Mouse (Mus musculus): ENCODE measurements around the gene Cers6. TPM values are rescaled to one million over a fixed set of nuclear protein-coding genes. Genes with fewer than 3 reads are reported as not detected.

Gene Cers6
- total RNA-seq, 2 experiments from 2014 or later: 14.1 to 14.7 TPM

- intact Hi-C loops (cut with DNase I): no loop called here
- no peak for DNase-seq
These were observed 49.5 kb downstream of the Cers6 start for GRCm38 (mm10) chr2:68910727-68911126.

GRCm38 (mm10) chr2:68911587-68912483 lies 50.6 kb downstream of the Cers6 start:
- DNase-seq: no peak
- intact Hi-C loops (cut with DNase I): no loop called here

GRCm38 (mm10) chr2:68915742-68916141 lies 54.5 kb downstream of the Cers6 start:
- DNase-seq: no peak
- intact Hi-C loops (cut with DNase I): no loop called here

GRCm38 (mm10) chr2:68916299-68916698 lies 55.1 kb downstream of the Cers6 start:
- no peak for DNase-seq
- intact Hi-C loops (cut with DNase I): no loop called here

GRCm38 (mm10) chr2:68917010-68917409 lies 55.8 kb downstream of the Cers6 start:
- DNase-seq: no peak
- intact Hi-C loops (cut with DNase I): no loop called here

- DNase-seq: no peak
- intact Hi-C loops (cut with DNase I): no loop called here
These were observed 56.3 kb downstream of the Cers6 start for GRCm38 (mm10) chr2:68917524-68917923.

GRCm38 (mm10) chr2:68924344-68924743 lies 63.1 kb downstream of the Cers6 start:
- intact Hi-C loops (cut with DNase I): no loop called here
- peak; percentile 48 to 49 for DNase-seq

- intact Hi-C loops (cut with DNase I): no loop called here
- DNase-seq: no peak
These were observed 64.3 kb downstream of the Cers6 start for GRCm38 (mm10) chr2:68925542-68925941.

- intact Hi-C loops (cut with DNase I): no loop called here
- no peak for DNase-seq
These were observed 65.9 kb downstream of the Cers6 start for GRCm38 (mm10) chr2:68926913-68927790.

- intact Hi-C loops (cut with DNase I): no loop called here
- no peak for DNase-seq
These were observed 71.0 kb downstream of the Cers6 start for GRCm38 (mm10) chr2:68932240-68932639.

- DNase-seq: no peak
- intact Hi-C loops (cut with DNase I): no loop called here
These were observed 71.4 kb downstream of the Cers6 start for GRCm38 (mm10) chr2:68932656-68933055.

- DNase-seq: peak; percentile 36 to 48
- intact Hi-C loops (cut with DNase I): loop anchor here (5.0 kb wide), 1 partner anchor 72 kb away; the partner anchor contains the start of gene Cers6
These were observed 73.4 kb downstream of the Cers6 start for GRCm38 (mm10) chr2:68934651-68935050.

- intact Hi-C loops (cut with DNase I): loop anchor here (5.0 kb wide), 1 partner anchor 74 kb away; the partner anchor contains the start of gene Cers6
- DNase-seq: peak in 1 of 2 experiments; percentile 5
These were observed 74.6 kb downstream of the Cers6 start for GRCm38 (mm10) chr2:68935721-68936294.

- DNase-seq: no peak
- intact Hi-C loops (cut with DNase I): loop anchor here (5.0 kb wide), 1 partner anchor 74 kb away; the partner anchor contains the start of gene Cers6
These were observed 75.5 kb downstream of the Cers6 start for GRCm38 (mm10) chr2:68936773-68937172.

GRCm38 (mm10) chr2:68937833-68938232 lies 76.6 kb downstream of the Cers6 start:
- intact Hi-C loops (cut with DNase I): loop anchor here (5.0 kb wide), 1 partner anchor 76 kb away; the partner anchor contains the start of gene Cers6
- no peak for DNase-seq

GRCm38 (mm10) chr2:68944898-68945297 lies 83.7 kb downstream of the Cers6 start:
- no peak for DNase-seq
- intact Hi-C loops (cut with DNase I): no loop called here

GRCm38 (mm10) chr2:68945976-68946375 lies 84.7 kb downstream of the Cers6 start:
- no peak for DNase-seq
- intact Hi-C loops (cut with DNase I): no loop called here

- intact Hi-C loops (cut with DNase I): no loop called here
- DNase-seq: no peak
These were observed 85.6 kb downstream of the Cers6 start for GRCm38 (mm10) chr2:68946819-68947218.

- DNase-seq: no peak
- intact Hi-C loops (cut with DNase I): no loop called here
These were observed 87.9 kb downstream of the Cers6 start for GRCm38 (mm10) chr2:68949137-68949536.

GRCm38 (mm10) chr2:68949728-68950127 lies 88.5 kb downstream of the Cers6 start:
- intact Hi-C loops (cut with DNase I): no loop called here
- peak; percentile 18 to 51 for DNase-seq

- intact Hi-C loops (cut with DNase I): no loop called here
- DNase-seq: no peak
These were observed 90.5 kb downstream of the Cers6 start for GRCm38 (mm10) chr2:68951706-68952105.
